In the genomic region with DNA sequence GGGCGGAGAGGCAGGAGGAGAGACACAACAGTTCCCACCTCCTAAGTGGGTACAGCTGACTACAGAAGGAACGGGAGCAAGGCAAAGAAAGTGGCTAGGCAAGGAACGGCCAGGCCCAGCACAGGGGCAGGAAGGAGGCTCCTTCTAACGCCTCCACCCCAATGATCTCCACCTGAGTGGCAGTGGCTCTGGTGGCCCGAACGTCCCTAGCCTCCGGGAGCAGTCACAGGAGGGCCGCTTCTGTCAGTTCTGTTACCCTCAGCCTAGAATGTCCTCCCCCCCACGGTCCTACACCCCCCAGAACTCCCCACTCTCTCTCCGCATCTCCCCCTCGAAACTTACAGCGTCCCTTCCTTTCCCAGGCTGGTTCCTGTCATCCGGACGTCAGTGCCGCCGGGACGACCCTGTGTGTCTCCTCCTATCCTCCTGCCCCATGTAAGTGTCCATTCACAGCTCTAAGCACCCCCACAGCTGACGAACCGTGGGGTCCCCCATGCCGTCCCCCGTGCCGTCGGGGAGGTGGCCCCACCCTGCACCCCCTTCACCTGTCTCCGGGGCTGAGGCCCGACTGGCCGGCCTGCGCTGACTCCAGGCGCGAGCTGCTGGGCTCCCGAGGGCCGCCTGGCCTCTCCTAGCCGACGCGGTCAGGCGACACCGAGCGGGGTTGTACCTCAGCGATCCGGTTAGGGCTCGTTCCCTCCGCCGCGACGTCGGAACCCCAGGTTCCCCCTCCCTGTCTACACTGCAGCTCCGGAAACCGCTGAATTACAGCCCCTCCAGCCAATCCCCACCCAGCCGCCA, we compare ENCODE assay signal across 8 mouse cellular contexts. TPM values are rescaled to one million over a fixed set of nuclear protein-coding genes. Genes with fewer than 3 reads are reported as not detected.
DNase-seq lines count a peak whose midpoint lies in the region; ATAC-seq and TF ChIP-seq lines count a peak whose summit lies in the region.

No protein-coding gene starts in this region.

- no peaks in the 10 kb centered on the region for H3K36me3 ChIP-seq in embryonic facial prominence, embryonic 14.5 days (ENCODE audit: control insufficient read depth, insufficient read depth, low read length)
- H3K36me3 ChIP-seq in hindbrain, embryonic 16.5 days (ENCODE audit: control insufficient read depth, insufficient read depth, low read length): no peaks in the 10 kb centered on the region
- no peaks in the 10 kb centered on the region for H3K36me3 ChIP-seq in liver, postnatal 0 days (replicated peaks; ENCODE audit: insufficient read depth, low read length)
- H3K36me3 ChIP-seq in stomach, embryonic 15.5 days: no peaks in the 10 kb centered on the region

- H3K4me1 ChIP-seq in embryonic facial prominence, embryonic 14.5 days (ENCODE audit: control insufficient read depth, insufficient read depth, low read length): peaks cover 14% of the 10 kb centered on the region
- peaks cover 14% of the 10 kb centered on the region for H3K4me1 ChIP-seq in hindbrain, embryonic 16.5 days (ENCODE audit: control insufficient read depth, insufficient read depth, low read depth, low read length)
- H3K4me1 ChIP-seq in liver, postnatal 0 days (ENCODE audit: insufficient read depth): peaks cover 36% of the 10 kb centered on the region
- peaks cover 8% of the 10 kb centered on the region; the same call in 1 of the 2 replicates for H3K4me1 ChIP-seq in stomach, embryonic 15.5 days

- peak overlapping the region; percentile 90 for H3K27ac ChIP-seq in embryonic facial prominence, embryonic 14.5 days (replicated peaks; ENCODE audit: low read depth, low read length)
- peak overlapping the region; percentile 87 for H3K27ac ChIP-seq in hindbrain, embryonic 16.5 days (ENCODE audit: low read depth, low read length)
- peak overlapping the region; percentile 99 for H3K27ac ChIP-seq in liver, postnatal 0 days (ENCODE audit: low read depth)
- peak overlapping the region; percentile 89 for H3K27ac ChIP-seq in stomach, embryonic 15.5 days

- no peaks in the 10 kb centered on the region for H3K9me3 ChIP-seq in embryonic facial prominence, embryonic 14.5 days (ENCODE audit: control insufficient read depth, low read length)
- no peaks in the 10 kb centered on the region for H3K9me3 ChIP-seq in hindbrain, embryonic 16.5 days (ENCODE audit: control insufficient read depth, low read length)
- no peaks in the 10 kb centered on the region for H3K9me3 ChIP-seq in liver, postnatal 0 days (ENCODE audit: low read length)
- H3K9me3 ChIP-seq in stomach, embryonic 15.5 days: no peaks in the 10 kb centered on the region

- peak overlapping the region; percentile 71 for H3K4me2 ChIP-seq in embryonic facial prominence, embryonic 14.5 days (ENCODE audit: low read depth, low read length)
- peak overlapping the region; percentile 76 for H3K4me2 ChIP-seq in hindbrain, embryonic 16.5 days (ENCODE audit: low read length)
- H3K4me2 ChIP-seq in liver, postnatal 0 days (ENCODE audit: low read depth, low read length): peak overlapping the region; percentile 93
- H3K4me2 ChIP-seq in stomach, embryonic 15.5 days: peak overlapping the region; percentile 79

- ATAC-seq in embryonic facial prominence, embryonic 14.5 days (ENCODE audit: low read depth): peak; percentile 1; the same call in 1 of the 2 replicates
- peak; percentile 60; the same call in 1 of the 2 replicates for ATAC-seq in hindbrain, embryonic 16.5 days
- peak; percentile 0; the same call in 1 of the 2 replicates for ATAC-seq in liver, postnatal 0 days
- ATAC-seq in stomach, embryonic 15.5 days (ENCODE audit: insufficient read depth, low FRiP score, low read depth): no peak

- peak overlapping the region; percentile 90 for H3K9ac ChIP-seq in embryonic facial prominence, embryonic 14.5 days (ENCODE audit: low read depth, low read length)
- peak overlapping the region; percentile 84 for H3K9ac ChIP-seq in hindbrain, embryonic 16.5 days (ENCODE audit: low read depth, low read length)
- H3K9ac ChIP-seq in liver, postnatal 0 days (replicated peaks): peak overlapping the region; percentile 99
- peak overlapping the region; percentile 89 for H3K9ac ChIP-seq in stomach, embryonic 15.5 days

- peak overlapping the region; percentile 92 for H3K4me3 ChIP-seq in embryonic facial prominence, embryonic 14.5 days (ENCODE audit: low read depth, low read length)
- H3K4me3 ChIP-seq in hindbrain, embryonic 16.5 days (ENCODE audit: low read length): peak overlapping the region; percentile 94
- peak overlapping the region; percentile 96 for H3K4me3 ChIP-seq in liver, postnatal 0 days (ENCODE audit: low read depth, low read length)
- peak overlapping the region; percentile 97 for H3K4me3 ChIP-seq in stomach, embryonic 15.5 days (replicated peaks)

- DNase-seq in kidney, adult 11 months: peak; percentile 39
- DNase-seq in kidney, adult 9 months: no peak
- DNase-seq in NIH3T3 (ENCODE audit: low read depth): peak; percentile 62
- no peak for DNase-seq in embryonic facial prominence, embryonic 14.5 days (ENCODE audit: low spot score)
- peak; percentile 52 for DNase-seq in liver, postnatal 0 days
- no peak for DNase-seq in right cerebral cortex, postnatal 10 days (ENCODE audit: low spot score in 2 of 2)

- no peaks in the 10 kb centered on the region for H3K27me3 ChIP-seq in embryonic facial prominence, embryonic 14.5 days (replicated peaks; ENCODE audit: control insufficient read depth, insufficient read depth, low read length)
- H3K27me3 ChIP-seq in hindbrain, embryonic 16.5 days (replicated peaks; ENCODE audit: control insufficient read depth, insufficient read depth, low read length): no peaks in the 10 kb centered on the region
- no peaks in the 10 kb centered on the region for H3K27me3 ChIP-seq in liver, postnatal 0 days (ENCODE audit: insufficient read depth, low read length)
- no peaks in the 10 kb centered on the region for H3K27me3 ChIP-seq in stomach, embryonic 15.5 days (replicated peaks)

- TF ChIP-seq EP300 in liver, postnatal 0 days (IDR thresholded peaks at IDR 0.05; ENCODE audit: low read depth): no peak

- no peak for TF ChIP-seq CTCF in liver, postnatal 0 days (IDR thresholded peaks at IDR 0.05; ENCODE audit: low read depth)

- under 1% methylated on average over 38 of the region's 48 CpGs for WGBS in embryonic facial prominence, embryonic 14.5 days
- under 1% methylated on average over 47 of the region's 48 CpGs for WGBS in hindbrain, embryonic 16.5 days
- under 1% methylated on average over 47 of the region's 48 CpGs for WGBS in liver, postnatal 0 days (ENCODE audit: insufficient replicate concordance)
- WGBS in stomach, embryonic 15.5 days: under 1% methylated on average over 45 of the region's 48 CpGs

RNA-seq across cellular contexts. Expression of a gene that starts 0.4 kb away (rescaled TPM):
- 71.4 and 82.9 TPM in 2 replicates for polyA plus RNA-seq in embryonic facial prominence, embryonic 14.5 days (2014; fragmentation: Nextera tagmentation; extraction: Ambion mirVana)
- 49.2 and 49.5 TPM in 2 replicates for polyA plus RNA-seq in hindbrain, embryonic 16.5 days (2015; fragmentation: Nextera tagmentation; extraction: Ambion mirVana)
- polyA plus RNA-seq in liver, postnatal 0 days (2015; fragmentation: Nextera tagmentation; extraction: Ambion mirVana): 44.9 and 53.7 TPM in 2 replicates
- polyA plus RNA-seq in stomach, embryonic 15.5 days (2015; fragmentation: Nextera tagmentation; extraction: Ambion mirVana): 44.5 and 46.5 TPM in 2 replicates

RNA-seq across cellular contexts. Expression of a gene that starts 31.8 kb away (rescaled TPM):
- 145 and 160 TPM in 2 replicates for polyA plus RNA-seq in embryonic facial prominence, embryonic 14.5 days (2014; fragmentation: Nextera tagmentation; extraction: Ambion mirVana)
- polyA plus RNA-seq in hindbrain, embryonic 16.5 days (2015; fragmentation: Nextera tagmentation; extraction: Ambion mirVana): 47.0 and 61.8 TPM in 2 replicates
- polyA plus RNA-seq in liver, postnatal 0 days (2015; fragmentation: Nextera tagmentation; extraction: Ambion mirVana): 27.5 and 28.5 TPM in 2 replicates
- 306 and 329 TPM in 2 replicates for polyA plus RNA-seq in stomach, embryonic 15.5 days (2015; fragmentation: Nextera tagmentation; extraction: Ambion mirVana)

Comparison
In these comparisons a context has a peak if more than half of its experiments do, and no peak if none do; other contexts are left out.
1. DNase-seq: peak in kidney, adult 11 months (single experiment), NIH3T3 (single experiment) and liver, postnatal 0 days (single experiment); none in kidney, adult 9 months (single experiment), embryonic facial prominence, embryonic 14.5 days (single experiment) and right cerebral cortex, postnatal 10 days (0 of 2).
2. Peak in every context shown above with its lines, with median percentiles within 50 percentile points of each other: H3K27ac ChIP-seq, H3K4me2 ChIP-seq, H3K4me3 ChIP-seq and H3K9ac ChIP-seq.